Mouse (Mus musculus) cerebellum, adult 2 months (tissue): Measurements from ENCODE around the gene Miga2. TPM values are rescaled to one million over a fixed set of nuclear protein-coding genes. Genes with fewer than 3 reads are reported as not detected.
"Not testable (repeated sequence)": the region's sequence is repeated elsewhere in the genome, so short reads cannot be mapped to it uniquely, and the experiment has no call there.

Experiments
- DNase-seq, 2 experiments: peaks; one replicate each; pipeline ENCODE4 v3.0.0; 2021
- H3K27ac ChIP-seq: fragments of 200-500 bp; 2 replicates; pipeline ENCODE4 v1.5.1; 2012; ENCODE audit warnings: low read length, control low read depth, inconsistent platforms; ENCODE audit not compliant: insufficient read depth
- H3K27me3 ChIP-seq: fragments of 200-500 bp; 2 replicates; pipeline ENCODE4 v1.6.1; 2012; ENCODE audit warnings: inconsistent platforms, mild to moderate bottlenecking, low read length, moderate library complexity; ENCODE audit not compliant: control insufficient read depth, insufficient read depth
- H3K4me1 ChIP-seq: fragments of 200-500 bp; 2 replicates; pipeline ENCODE4 v1.6.1; 2011; ENCODE audit warnings: low read length; ENCODE audit not compliant: control insufficient read depth, insufficient read depth
- H3K4me3 ChIP-seq: fragments of 200-500 bp; replicated peaks from 2 replicates; pipeline ENCODE3; 2011; ENCODE audit warnings: mild to moderate bottlenecking, low read depth, low read length, control low read depth; ENCODE audit not compliant: insufficient read depth
- CTCF ChIP-seq: fragments of 200-500 bp; IDR thresholded peaks from 2 replicates; pipeline ENCODE4 v1.5.1; 2011; ENCODE audit warnings: low read depth, mild to moderate bottlenecking, control low read depth, low read length, moderate library complexity, borderline replicate concordance; ENCODE audit not compliant: insufficient read depth
- POLR2A ChIP-seq: fragments of 200-500 bp; IDR thresholded peaks from 2 replicates; pipeline ENCODE4 v1.6.1; 2011; ENCODE audit warnings: low read length, control low read depth, borderline replicate concordance; ENCODE audit not compliant: insufficient read depth
- WGBS: fragments of 180-500 bp; shearing (Covaris S2); methylation state at CpG from one replicate; pipeline ENCODE4 v1.1.7; 2018; 5-methylcytosine and 5-hydroxymethylcytosine counted together
- polyA plus RNA-seq: library from polyadenylated mRNA; depleted of rRNA; stranded (reverse); fragments of >200 nt; gene quantifications from 2 replicates; pipeline ENCODE4 v1.2.3, GENCODE M21; 2012

Gene Miga2
- polyA plus RNA-seq, 1 experiment = 108 TPM

- H3K4me3 ChIP-seq = peak overlapping the region; percentile 68
- WGBS = 21% methylated on average over 4 of the region's 4 CpGs
- H3K27me3 ChIP-seq = no peaks in the 10 kb centered on the region
- peak in 1 of 2 experiments; percentile 61 for DNase-seq
- TF ChIP-seq POLR2A (no peak), CTCF (no peak)
- H3K27ac ChIP-seq = peak overlapping the region; percentile 85; the same call in 1 of the 2 replicates
- H3K4me1 ChIP-seq = peaks cover 14% of the 10 kb centered on the region
Observed at GRCm38 (mm10) chr2:30414101-30414500, 50.1 kb downstream of the Miga2 start.

- 44% methylated on average over 5 of the region's 5 CpGs for WGBS
- H3K27ac ChIP-seq = peak overlapping the region; percentile 85
- TF ChIP-seq POLR2A = no peak
- TF ChIP-seq CTCF = no peak
Observed at GRCm38 (mm10) chr2:30414681-30415080, 50.6 kb downstream of the Miga2 start.

GRCm38 (mm10) chr2:30415157-30415935 lies 51.3 kb downstream of the Miga2 start, which contains the start of gene Crat:
Gene Crat (minus strand): TSS chr2:30415813.
- peaks cover 14% of the 10 kb centered on the region for H3K4me1 ChIP-seq
- WGBS = 1% methylated on average over 58 of the region's 58 CpGs

More at GRCm38 (mm10) chr2:30414681-30415080, 50.6 kb downstream of the Miga2 start:
- Histone ChIP-seq H3K27me3 (no peaks in the 10 kb centered on the region), H3K4me1 (peaks cover 14% of the 10 kb centered on the region), H3K4me3 (peak overlapping the region; percentile 68)
- peak in 1 of 2 experiments; percentile 53 for DNase-seq

GRCm38 (mm10) chr2:30415936-30416648 lies 52.1 kb downstream of the Miga2 start, which contains the start of gene Ptpa:
Gene Ptpa (plus strand): TSS chr2:30416039.
- H3K4me3 ChIP-seq = peak within 1 kb of the TSS; percentile 68
- peaks cover 14% of the 10 kb centered on the region for H3K4me1 ChIP-seq
- under 1% methylated on average over 67 of the region's 67 CpGs for WGBS
- H3K27me3 ChIP-seq = no peaks in the 10 kb centered on the region
- H3K27ac ChIP-seq = peak within 1 kb of the TSS; percentile 85
- TF ChIP-seq CTCF (no peak), POLR2A (peak; percentile 46; the same call in 1 of the 2 replicates)
- DNase-seq = peak; percentile 92 to 94

More at GRCm38 (mm10) chr2:30415157-30415935, 51.3 kb downstream of the Miga2 start, which contains the start of gene Crat:
- Histone ChIP-seq H3K4me3 (peak within 1 kb of the TSS; percentile 68), H3K27me3 (no peaks in the 10 kb centered on the region), H3K27ac (peak within 1 kb of the TSS; percentile 85)
- peak; percentile 94 to 96 for DNase-seq
- TF ChIP-seq POLR2A (peak; percentile 81; the same call in 1 of the 2 replicates), CTCF (no peak)

- under 1% methylated on average over 7 of the region's 7 CpGs for WGBS
- no peak for DNase-seq
- peaks cover 14% of the 10 kb centered on the region for H3K4me1 ChIP-seq
- peak overlapping the region; percentile 68 for H3K4me3 ChIP-seq
- no peaks in the 10 kb centered on the region for H3K27me3 ChIP-seq
- TF ChIP-seq CTCF (no peak), POLR2A (no peak)
- H3K27ac ChIP-seq = peak overlapping the region; percentile 85
Observed at GRCm38 (mm10) chr2:30416649-30416965, 52.6 kb downstream of the Miga2 start.

GRCm38 (mm10) chr2:30417154-30417553 lies 53.1 kb downstream of the Miga2 start:
- H3K4me3 ChIP-seq, H3K27me3 ChIP-seq, H3K27ac ChIP-seq, DNase-seq: not testable (repeated sequence)
- WGBS = 64% methylated on average over 6 of the region's 6 CpGs
- H3K4me1 ChIP-seq = peaks cover 14% of the 10 kb centered on the region

GRCm38 (mm10) chr2:30417595-30418165 lies 53.6 kb downstream of the Miga2 start:
- no peak for DNase-seq
- TF ChIP-seq CTCF = no peak
- no peak for TF ChIP-seq POLR2A

More at GRCm38 (mm10) chr2:30417595-30418165, 53.6 kb downstream of the Miga2 start:
- Histone ChIP-seq H3K27ac (no peak overlapping the region; the same call in 1 of the 2 replicates), H3K4me3 (no peak overlapping the region), H3K4me1 (peaks cover 14% of the 10 kb centered on the region), H3K27me3 (no peaks in the 10 kb centered on the region)
- 17% methylated on average over 5 of the region's 5 CpGs for WGBS
